Mouse (Mus musculus): ENCODE results near the gene Depdc1b.

Gene Depdc1b

DNA sequence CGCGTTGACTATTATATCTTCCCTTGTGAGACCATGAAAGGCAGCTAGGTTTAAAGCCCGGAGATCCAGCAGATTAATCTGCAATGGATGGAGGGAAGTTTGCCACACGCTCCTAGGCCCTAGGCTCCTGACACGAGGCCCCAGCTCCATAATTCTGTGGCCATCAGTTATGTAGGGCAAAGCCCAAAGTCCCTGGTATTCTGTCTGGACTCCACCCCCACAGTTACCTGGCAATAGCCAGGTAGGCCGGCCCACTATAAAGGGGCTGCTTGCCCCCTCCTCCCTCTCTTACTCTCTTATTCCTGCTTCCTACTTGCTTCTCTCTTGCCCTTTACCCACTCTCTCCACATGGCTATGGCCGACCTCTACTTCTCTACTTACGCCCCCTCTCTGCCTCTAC is 2.9 kb downstream of the Depdc1b start:
- DNase-seq, result no peak

DNA sequence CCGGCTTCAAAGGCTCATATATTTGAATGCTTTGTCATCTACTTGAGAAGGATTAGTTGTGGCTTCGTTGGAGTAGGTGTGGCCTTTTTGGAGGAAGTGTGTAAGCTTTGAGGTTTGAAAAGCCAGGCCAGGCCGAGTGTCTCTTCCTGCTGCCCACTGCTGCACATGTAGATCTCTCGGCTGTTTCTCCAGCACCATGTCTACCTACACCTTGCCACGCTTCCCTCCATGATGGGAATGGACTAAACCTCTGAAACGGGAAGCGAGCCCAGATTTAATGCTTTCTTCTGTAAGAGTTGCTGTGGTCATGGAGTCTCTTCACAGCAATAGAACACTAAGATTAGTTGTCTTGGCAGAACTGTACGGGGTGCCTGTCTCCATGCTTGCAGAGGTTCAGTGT is 4.1 kb downstream of the Depdc1b start:
- DNase-seq, result no peak

DNA sequence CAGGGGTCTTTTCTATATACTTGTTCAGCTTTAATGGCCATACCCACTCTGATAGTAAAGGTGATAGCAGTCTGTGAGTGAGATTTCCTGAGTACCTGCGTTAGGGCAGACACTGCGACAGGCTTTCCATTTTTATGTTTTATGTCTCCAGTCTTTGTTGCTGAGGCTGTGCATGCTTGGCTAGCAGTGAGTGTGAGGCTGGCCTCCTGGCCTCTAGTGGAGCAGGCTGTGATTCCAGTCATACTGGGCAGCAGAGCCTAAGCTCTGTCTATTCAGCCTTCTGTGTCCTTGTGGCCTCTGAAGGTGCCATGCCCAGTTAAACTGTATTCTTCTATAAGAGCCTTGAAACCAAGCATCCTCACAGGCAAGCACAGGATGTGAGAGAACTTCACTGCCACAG is 6.3 kb downstream of the Depdc1b start:
- no peak for DNase-seq

DNA sequence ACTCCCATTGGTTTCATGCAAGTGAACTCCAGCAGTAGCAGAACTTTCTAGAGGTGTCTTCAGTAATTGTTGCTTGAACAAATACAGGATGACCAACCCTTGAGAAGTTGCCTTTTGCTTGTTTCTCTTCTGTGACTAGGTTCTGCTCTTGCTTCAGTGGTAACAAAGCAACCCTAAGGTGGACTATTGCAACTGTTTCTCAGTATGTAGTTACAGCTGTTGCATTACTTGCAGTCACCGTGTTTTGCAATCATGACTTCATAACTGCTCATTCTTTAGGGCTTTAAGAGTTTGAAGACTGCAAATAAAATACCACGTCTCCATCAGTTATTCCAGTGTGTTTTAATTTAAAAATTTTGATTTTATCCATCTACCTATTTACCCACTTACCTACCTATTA is 7.2 kb downstream of the Depdc1b start:
- DNase-seq, result no peak

DNA sequence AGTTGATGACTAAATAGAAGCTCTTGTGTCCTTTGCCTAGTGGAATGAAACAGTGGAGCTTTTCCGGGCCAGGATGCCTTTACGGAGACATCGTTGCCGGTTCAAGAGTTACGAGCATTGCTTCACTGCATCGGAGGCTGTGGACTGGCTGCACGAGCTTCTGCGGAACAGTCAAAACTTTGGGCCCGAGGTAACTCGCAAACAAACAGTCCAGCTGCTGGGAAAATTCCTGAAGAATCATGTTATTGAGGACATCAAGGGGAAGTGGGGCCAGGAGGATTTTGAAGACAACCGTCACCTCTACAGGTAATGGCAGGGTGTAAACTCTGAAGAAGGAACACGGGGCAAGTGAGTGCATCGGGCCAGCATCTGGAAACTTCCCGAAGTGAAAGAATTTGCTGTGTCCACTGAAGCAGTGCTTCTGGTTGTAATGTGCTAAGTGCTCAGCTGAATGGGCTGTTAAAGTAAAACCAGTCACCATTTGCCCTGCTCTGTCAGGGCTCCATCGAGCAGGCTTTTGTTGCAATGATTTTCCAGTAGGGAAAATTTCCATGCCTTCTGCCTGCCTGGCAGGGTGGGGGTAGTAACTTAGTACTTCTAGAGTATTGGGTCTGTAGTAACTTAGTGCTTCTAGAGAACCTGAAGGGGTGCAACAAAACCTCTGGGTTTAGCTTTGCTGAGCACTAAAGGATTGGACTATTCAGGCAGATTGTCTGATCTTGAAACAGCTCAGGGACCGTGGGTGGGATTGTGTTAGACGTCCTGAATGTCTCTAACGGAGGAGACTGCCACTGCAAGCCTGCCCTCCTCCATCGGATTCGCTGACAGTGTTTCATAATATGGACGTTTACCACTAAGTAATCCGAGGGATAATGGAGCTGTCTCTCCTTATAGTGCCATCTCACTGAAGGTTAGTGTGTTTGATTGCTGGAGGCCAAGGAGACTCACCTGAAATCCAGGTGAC is 8.0 kb downstream of the Depdc1b start:
- DNase-seq, result no peak

DNA sequence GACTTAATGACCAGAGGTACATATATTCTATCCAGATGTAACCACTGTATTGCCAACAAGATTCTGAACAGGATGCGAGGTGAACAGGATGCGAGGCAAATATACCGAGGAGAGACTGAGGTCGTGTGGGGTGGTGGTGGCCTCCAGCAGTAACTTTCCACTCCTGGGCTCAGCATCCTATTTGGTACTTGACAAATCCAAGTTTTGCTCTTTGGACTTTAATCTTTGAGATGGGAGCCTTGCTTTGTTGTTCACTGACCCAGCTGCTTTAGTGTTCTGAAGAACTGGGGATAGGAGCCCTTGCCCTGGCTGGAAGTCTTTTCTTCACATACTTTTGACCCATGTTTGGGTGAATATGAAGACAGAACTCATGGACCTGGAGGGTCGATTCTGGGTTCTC is 9.7 kb downstream of the Depdc1b start:
- no peak for DNase-seq

DNA sequence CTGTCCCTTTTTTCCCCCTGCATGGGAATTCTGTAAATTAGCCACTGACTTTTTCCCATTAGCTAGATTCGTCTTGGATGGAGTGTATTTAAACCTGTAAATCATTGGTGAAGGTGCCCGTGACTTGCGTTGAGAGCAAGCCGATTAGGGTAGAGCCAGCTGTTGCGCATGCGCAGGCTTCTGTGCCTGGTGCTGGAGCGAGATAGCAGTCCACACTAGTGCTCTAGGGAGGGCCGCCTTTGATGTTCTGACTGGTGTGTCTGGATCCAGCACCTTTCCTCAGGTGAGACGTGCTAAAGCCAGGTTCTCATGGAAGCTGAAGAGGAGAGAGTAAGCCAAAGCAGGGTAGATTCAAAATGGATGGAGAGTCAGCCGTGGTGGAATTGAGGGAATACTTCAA is 10.2 kb downstream of the Depdc1b start:
- no peak for DNase-seq

DNA sequence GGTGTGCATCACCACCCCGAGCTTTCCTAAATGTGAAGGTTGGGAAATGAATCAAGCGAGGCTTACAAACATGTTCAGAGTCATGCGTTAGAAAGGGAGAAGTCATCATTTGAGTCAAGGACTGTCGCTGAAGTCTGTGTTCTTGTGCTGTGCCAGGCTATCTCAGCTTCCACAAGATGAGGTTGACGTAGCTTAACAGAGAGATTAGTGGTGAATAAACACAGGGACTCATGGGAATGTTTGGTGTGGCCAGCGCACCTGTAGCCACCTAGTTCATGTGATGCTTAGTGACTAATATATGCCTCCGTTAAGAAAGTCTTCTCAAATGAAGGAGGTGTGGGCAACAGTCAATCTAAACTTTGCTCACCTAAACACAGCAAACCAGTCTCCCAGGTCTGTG is 10.9 kb downstream of the Depdc1b start:
- no peak for DNase-seq

DNA sequence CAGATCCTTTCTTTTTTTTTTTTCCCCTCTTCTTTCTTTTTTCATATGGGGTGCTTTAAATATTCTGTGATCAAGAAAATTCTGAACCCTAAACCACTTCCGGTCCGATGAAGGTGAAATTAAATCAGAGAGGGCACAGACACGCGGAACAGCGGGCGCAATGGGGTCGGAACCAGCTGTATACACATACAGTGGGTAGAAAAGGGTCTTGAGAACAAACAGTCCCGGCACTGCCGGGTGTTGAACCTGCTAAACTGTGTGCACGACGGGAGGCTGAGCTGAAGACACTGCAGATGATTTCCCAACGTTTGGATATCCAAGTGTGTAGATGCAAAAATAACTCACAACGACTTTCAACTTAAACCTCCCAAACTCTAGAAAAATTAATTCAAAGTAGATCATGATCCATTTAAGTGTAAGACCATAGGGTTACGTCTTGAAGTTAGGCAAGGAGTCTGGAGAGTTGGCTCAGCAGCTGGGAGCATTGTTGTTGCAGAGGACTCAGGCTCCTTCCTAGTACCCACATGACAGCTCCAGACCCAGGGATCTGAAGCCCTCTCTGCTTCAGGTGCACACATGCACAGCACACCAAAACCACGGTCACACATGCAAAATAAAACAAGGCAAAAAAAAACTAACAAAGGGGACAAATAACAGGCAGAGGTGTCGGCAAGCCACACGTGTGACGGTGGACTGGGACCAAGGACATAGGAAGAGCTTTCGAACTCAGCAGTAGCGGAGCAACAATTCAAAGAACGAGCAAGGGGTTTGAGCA is 12.5 kb downstream of the Depdc1b start:
- no peak for DNase-seq

DNA sequence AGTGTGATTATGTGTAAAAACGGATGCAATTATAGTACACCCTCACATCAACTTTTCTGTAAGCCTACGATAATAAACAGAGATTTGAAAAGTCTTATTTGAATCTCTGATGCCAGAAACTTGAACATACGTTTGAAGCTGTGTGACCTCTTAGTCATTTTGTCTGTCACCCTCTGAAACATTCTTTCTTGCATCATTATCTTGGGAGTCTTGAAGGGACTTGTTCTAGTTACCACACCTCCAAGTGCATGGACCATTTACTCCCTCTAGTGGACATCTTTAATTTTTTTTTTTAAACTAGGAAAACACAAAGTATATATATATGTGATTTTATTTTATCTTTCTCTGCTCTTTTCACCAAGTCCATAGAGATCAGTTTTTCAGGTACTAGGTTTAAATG is 13.6 kb downstream of the Depdc1b start:
- no peak for DNase-seq

DNA sequence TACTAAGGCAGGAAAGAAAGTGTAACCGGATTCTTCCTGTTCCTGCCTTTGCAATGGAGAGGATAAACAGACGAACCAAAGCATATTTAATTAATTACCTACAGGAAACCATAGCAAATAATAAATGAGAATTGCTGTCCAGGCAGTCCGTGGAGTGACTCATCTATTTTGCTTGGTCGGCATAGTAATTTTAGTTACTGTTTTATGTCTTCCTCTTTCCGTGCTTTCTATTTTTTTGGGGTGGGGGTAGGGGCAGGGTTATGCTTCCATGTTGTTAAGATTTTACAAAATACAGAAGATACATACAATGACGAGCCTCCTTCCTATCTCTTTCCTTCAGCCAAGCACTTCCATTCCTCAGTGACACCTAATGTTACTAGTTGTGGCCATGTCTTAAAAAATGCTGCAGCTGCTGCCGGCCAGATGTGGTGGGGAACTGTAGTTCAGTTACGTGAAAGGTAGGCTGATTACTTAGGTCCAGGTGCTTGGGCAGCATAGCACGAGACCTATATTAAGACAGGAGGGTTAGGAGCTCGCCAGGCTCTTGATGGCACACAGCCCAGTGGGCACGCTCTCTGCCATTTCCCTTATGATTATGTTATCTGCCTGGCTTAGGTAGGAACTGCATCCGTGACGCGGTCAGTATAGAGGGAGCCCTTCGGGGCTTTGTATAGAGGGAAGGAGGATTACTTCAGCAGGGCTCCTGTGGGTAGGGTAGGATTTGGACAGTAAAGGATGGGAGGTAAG is 19.3 kb downstream of the Depdc1b start:
- no peak for DNase-seq

DNA sequence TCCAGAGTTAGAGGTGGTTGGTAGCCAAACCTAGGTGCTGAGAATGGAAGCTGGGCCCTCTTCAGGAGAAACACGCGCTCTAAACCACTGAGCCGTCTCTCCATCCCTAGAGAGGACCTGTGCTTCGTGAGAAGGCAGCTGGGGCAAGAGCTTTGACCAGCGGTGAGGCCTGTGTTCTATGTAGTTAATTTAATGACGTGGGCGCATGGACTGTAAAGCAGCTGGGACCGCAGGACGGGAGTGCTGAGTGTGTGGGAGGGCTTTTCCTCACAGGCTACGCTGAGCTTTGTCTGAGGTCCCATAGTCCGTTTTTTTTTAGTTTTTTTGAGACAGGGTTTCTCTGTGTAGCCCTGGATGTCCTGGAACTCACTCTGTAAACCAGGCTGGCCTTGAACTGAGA is 20.1 kb downstream of the Depdc1b start:
- no peak for DNase-seq

DNA sequence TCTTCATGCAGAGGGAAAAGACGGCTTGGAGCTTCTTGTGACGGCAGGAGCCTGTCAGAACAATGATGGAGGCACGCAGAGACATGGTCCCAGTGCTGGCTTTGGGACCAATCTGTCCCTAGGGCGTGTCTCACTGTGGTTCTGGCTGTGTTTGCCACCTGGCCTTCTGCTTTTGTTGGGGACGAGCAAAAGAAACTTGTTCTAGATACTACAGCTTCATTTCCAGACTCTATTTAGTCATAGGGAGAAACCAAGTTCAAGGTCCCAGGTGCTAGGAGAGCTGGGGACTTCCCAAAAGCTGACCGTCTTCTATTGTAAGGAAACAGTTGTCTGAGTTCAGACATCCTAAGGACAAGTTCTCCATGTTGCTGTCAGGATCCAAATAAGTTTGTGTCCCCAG is 21.2 kb downstream of the Depdc1b start:
- no peak for DNase-seq

DNA sequence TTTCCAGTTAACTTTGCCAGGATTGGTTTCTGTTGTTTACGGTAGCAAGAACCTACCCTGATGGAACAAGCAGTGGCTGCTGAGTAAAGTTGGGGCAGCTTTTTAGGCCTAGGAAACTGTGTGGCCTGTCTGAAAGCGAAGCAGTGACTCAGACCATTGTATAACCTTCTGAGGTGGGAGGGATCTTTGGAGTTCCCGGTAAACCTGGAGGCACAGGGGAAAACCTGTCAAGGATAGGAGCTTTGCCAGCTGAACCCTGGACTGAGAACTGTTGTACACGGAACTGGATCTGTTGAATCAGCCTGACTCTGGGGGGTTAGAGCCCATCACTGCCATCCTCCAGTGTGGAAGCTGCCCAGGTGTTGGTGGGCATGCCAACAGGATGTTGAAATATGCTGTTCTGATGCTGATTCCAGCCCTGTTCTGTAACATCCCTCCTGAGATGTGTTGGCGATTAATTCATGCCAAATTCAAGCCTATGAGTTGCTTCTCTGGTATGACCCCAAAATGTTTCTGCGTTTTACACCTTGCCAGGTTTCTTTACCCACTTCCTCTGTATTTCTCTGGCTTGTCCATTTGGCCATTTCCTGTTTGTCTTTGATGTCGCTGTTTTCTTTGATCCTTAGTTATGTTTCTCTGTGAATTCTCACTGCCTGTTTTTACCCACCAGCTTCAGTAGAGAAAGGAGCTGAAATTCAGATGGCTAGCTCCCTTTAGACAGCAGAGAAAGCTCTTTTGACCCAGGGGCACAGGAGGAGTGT is 22.1 kb downstream of the Depdc1b start:
- DNase-seq, result no peak

DNA sequence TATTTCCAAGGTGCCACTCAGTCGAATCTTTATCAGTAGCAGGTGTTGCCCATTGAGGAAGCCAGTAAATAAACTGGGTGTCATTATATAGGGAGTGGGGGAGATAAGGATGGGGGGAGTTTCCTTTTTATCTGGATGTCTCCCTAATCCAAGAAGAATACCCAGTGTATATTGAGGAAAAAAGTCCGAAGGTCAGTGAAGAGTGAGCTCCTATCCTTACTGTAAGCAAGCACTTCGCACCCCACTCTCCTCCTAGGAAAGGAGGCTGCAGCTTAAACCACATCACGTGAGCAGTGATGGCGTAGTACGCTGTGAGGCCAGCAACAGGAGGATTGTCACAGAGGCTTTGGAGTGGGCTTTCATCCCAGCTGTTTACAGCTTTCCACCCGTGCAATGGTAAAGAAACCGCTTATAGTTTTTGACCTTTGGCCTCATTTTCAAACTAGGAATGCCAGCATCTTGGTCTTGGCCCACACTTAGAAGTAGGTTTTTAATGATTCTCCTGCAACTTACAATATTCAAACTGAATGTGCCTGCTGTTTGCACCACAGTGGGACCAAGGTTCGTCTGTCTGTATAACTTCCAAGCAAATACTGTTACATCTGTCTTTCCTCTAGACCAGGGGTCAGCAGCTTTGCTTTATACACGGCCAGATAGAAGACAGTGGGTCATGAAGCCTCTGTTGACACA is 23.9 kb downstream of the Depdc1b start:
- no peak for DNase-seq

DNA sequence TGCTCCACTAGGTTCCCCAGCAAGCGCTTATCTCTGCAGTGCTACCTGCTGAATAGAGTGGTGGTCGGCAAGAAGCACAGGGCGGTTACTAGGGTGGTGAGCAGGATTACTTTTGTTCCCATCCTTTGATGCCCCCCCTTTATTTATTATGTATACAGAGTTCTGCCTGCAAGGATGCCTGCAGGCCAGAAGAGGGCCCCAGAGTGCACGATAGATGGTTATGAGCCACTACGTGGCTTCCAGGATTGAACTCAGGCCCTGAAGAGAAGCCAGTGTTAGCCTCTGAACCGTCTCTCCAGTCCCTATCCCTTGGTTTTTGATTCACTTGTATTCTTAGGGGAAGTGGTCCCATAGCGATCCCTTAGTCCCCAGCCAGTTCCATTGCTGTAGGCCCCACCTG is 25.5 kb downstream of the Depdc1b start:
- no peak for DNase-seq

DNA sequence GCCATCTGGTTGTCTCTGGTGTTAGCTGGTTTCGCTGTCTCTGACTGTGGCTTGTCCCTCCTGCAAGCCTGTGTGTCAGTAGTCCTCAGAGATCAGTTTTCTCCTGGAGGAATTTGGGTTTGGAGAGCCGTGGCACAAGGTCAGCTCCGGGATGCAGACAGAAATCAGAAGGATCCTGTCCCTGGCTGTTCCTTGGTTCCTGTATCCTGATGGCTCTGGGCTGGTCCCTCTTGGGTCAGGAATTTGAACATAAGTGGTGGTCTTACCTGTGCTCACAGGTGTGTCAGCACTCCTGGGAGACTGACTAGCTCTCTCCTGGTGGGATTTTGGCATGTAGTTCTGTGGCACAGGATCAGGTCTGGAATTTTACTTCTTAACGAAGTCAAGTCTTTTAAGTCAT is 29.6 kb downstream of the Depdc1b start:
- DNase-seq, result no peak

DNA sequence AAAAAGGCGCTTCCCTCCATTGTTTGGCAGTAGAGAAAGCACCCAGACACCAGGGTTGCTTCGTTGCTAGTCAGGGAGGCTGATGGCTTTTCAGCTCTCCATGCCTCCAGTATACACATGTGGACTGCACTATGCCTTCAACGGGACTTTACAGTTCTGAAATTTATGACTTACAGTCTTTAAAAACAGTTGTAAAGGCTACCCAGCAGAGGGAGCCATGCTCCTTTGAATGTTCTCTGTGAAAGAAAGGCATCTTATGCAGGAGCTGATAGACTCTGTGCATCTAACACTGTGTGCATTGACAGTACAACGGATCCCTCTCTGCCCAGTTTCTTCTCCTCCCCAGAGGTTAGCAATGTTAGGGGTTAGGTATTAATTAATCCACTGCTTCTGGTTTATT is 30.9 kb downstream of the Depdc1b start:
- DNase-seq, result peak; percentile 16 to 30

DNA sequence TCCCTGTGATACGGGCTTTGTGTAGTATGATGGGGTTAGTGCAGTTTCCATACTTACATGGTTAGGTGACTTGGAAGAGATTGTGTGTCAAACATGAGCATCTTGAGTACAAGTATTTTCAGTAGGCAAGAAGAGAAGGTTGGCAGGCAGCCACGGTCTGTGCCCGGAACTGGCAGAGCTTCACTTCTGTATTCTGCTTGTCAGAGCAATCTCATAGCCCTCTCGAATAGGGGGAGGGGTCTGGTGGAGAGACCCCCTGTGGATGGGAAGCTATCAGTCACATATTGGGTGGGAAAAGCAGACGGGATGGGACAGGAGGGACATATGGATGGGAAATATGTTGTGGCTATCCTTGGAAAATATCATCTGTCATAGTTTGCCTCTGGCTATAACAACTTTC is 33.5 kb downstream of the Depdc1b start:
- DNase-seq, result peak; percentile 20 to 22

DNA sequence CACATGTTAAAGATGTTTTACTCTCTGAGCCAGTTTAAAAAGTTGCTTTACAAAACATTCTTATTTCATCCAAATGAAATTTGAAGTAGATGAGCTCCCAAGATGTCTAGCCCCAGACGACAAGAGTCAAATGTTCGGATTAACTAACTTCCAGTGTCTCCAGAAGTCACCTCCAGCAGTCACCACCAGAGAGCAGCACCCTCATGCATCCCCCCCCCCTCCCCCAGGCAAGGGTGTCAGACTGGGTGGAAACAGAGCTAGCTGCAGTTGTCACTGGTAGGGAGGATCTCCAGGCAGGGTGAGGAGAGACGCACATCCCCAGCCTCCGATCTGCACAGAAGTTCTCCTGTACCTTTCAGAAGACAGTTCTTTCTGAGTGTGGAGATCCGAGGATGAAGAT is 37.6 kb downstream of the Depdc1b start:
- DNase-seq, result no peak

DNA sequence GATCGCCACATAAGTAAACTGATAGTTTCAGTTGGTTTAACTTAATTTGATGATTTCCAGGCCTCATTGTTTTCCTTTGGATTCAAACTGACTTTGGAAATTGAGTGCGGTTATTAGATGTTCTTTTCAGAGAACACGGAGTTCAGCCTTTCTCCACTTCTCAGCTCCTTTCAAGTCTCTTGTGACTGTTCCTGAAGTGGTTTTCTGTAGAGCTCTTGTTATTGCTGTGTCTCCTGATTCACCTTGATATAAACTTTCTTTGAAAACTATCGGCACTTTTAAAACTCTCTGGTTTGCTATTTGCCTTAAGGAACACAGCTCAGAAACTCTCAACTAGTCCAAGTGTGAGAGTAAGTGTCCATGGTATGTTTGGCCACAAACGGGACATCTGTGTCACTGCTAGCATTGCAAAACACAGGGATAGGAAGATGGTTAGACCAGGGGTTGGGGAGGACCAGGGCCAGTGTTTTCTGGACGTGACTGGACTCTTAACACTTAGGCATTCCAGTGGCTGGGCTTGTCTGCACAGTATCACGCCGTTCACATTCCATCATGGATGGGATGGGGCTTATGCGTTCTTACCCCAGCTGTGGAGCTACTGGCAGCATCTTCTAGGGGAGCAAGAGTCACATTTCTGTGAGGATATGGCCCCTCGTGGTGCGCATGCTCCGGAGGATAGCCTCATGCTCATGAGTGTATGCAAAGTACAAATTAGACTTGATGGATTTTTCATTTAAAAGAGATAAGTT is 38.8 kb downstream of the Depdc1b start:
- DNase-seq, result no peak

Data from cerebellum, postnatal 36 days (tissue).